Mouse (Mus musculus): Measurements from ENCODE around the gene Arpp21. TPM values are rescaled to one million over a fixed set of nuclear protein-coding genes. Genes with fewer than 3 reads are reported as not detected.
"Not testable (repeated sequence)": the region's sequence is repeated elsewhere in the genome, so short reads cannot be mapped to it uniquely, and the experiment has no call there.

Arpp21 gene
- polyA plus RNA-seq, 1 experiment, result not detected

GRCm38 (mm10) chr9:112054807-112055381, 180.8 kb downstream of the Arpp21 start:
- TF ChIP-seq POLR2A (IDR thresholded peaks at IDR 0.05; ENCODE audit: borderline replicate concordance, low read depth, low read length) (no peak), CTCF (IDR thresholded peaks at IDR 0.05; ENCODE audit: low read depth, low read length) (no peak)
- Histone ChIP-seq H3K27ac (ENCODE audit: insufficient read depth, low read depth, low read length) (no peak overlapping the region), H3K4me3 (ENCODE audit: insufficient read depth, low read length) (no peak overlapping the region), H3K4me1 (ENCODE audit: control insufficient read depth, insufficient read depth, low read length) (no peaks in the 10 kb centered on the region)

- no peak for TF ChIP-seq CTCF (IDR thresholded peaks at IDR 0.05; ENCODE audit: low read depth, low read length)
- no peak for TF ChIP-seq POLR2A (IDR thresholded peaks at IDR 0.05; ENCODE audit: borderline replicate concordance, low read depth, low read length)
- Histone ChIP-seq H3K27ac (ENCODE audit: insufficient read depth, low read depth, low read length) (no peak overlapping the region), H3K4me1 (ENCODE audit: control insufficient read depth, insufficient read depth, low read length) (no peaks in the 10 kb centered on the region), H3K4me3 (ENCODE audit: insufficient read depth, low read length) (no peak overlapping the region)
These were observed 187.8 kb downstream of the Arpp21 start for GRCm38 (mm10) chr9:112047903-112048467.

- TF ChIP-seq CTCF (IDR thresholded peaks at IDR 0.05; ENCODE audit: low read depth, low read length), result no peak
- TF ChIP-seq POLR2A (IDR thresholded peaks at IDR 0.05; ENCODE audit: borderline replicate concordance, low read depth, low read length), result no peak
- Histone ChIP-seq H3K4me3 (ENCODE audit: insufficient read depth, low read length) (no peak overlapping the region), H3K4me1 (ENCODE audit: control insufficient read depth, insufficient read depth, low read length) (no peaks in the 10 kb centered on the region), H3K27ac (ENCODE audit: insufficient read depth, low read depth, low read length) (no peak overlapping the region)
These were observed 195.2 kb downstream of the Arpp21 start for GRCm38 (mm10) chr9:112040566-112040965.

- Histone ChIP-seq H3K4me1 (ENCODE audit: control insufficient read depth, insufficient read depth, low read length) (no peaks in the 10 kb centered on the region), H3K4me3 (ENCODE audit: insufficient read depth, low read length) (no peak overlapping the region), H3K27ac (ENCODE audit: insufficient read depth, low read depth, low read length) (no peak overlapping the region)
- TF ChIP-seq CTCF (IDR thresholded peaks at IDR 0.05; ENCODE audit: low read depth, low read length) (no peak), POLR2A (IDR thresholded peaks at IDR 0.05; ENCODE audit: borderline replicate concordance, low read depth, low read length) (no peak)
These were observed 198.0 kb downstream of the Arpp21 start for GRCm38 (mm10) chr9:112037732-112038131.

- H3K4me3 ChIP-seq (ENCODE audit: insufficient read depth, low read length); H3K4me1 ChIP-seq (ENCODE audit: control insufficient read depth, insufficient read depth, low read length); H3K27ac ChIP-seq (ENCODE audit: insufficient read depth, low read depth, low read length): not testable (repeated sequence)
These were observed 201.9 kb downstream of the Arpp21 start for GRCm38 (mm10) chr9:112033840-112034239.

- no peak overlapping the region for H3K4me3 ChIP-seq (ENCODE audit: insufficient read depth, low read length)
- TF ChIP-seq POLR2A (IDR thresholded peaks at IDR 0.05; ENCODE audit: borderline replicate concordance, low read depth, low read length), result no peak
- TF ChIP-seq CTCF (IDR thresholded peaks at IDR 0.05; ENCODE audit: low read depth, low read length), result no peak
- no peaks in the 10 kb centered on the region for H3K4me1 ChIP-seq (ENCODE audit: control insufficient read depth, insufficient read depth, low read length)
- H3K27ac ChIP-seq (ENCODE audit: insufficient read depth, low read depth, low read length), result no peak overlapping the region
These were observed 203.6 kb downstream of the Arpp21 start for GRCm38 (mm10) chr9:112032169-112032568.

GRCm38 (mm10) chr9:112023562-112024015, 212.1 kb downstream of the Arpp21 start:
- Histone ChIP-seq H3K4me1 (ENCODE audit: control insufficient read depth, insufficient read depth, low read length) (no peaks in the 10 kb centered on the region), H3K4me3 (ENCODE audit: insufficient read depth, low read length) (no peak overlapping the region), H3K27ac (ENCODE audit: insufficient read depth, low read depth, low read length) (no peak overlapping the region)
- no peak for TF ChIP-seq CTCF (IDR thresholded peaks at IDR 0.05; ENCODE audit: low read depth, low read length)
- TF ChIP-seq POLR2A (IDR thresholded peaks at IDR 0.05; ENCODE audit: borderline replicate concordance, low read depth, low read length), result no peak

GRCm38 (mm10) chr9:112023111-112023510, 212.6 kb downstream of the Arpp21 start:
- Histone ChIP-seq H3K4me1 (ENCODE audit: control insufficient read depth, insufficient read depth, low read length) (no peaks in the 10 kb centered on the region), H3K4me3 (ENCODE audit: insufficient read depth, low read length) (no peak overlapping the region), H3K27ac (ENCODE audit: insufficient read depth, low read depth, low read length) (no peak overlapping the region)
- TF ChIP-seq POLR2A (IDR thresholded peaks at IDR 0.05; ENCODE audit: borderline replicate concordance, low read depth, low read length), result no peak
- no peak for TF ChIP-seq CTCF (IDR thresholded peaks at IDR 0.05; ENCODE audit: low read depth, low read length)
